Mouse (Mus musculus): ENCODE results near the gene Eif4h. TPM values are rescaled to one million over a fixed set of nuclear protein-coding genes. Genes with fewer than 3 reads are reported as not detected.

The Eif4h gene
- 100 to 1,000 TPM; 179 to 213 TPM for total RNA-seq (2023)

GRCm38 (mm10) chr5:134639269-134639682, at the start of gene Eif4h:
Gene Eif4h (minus strand): TSS chr5:134639490.

DNA sequence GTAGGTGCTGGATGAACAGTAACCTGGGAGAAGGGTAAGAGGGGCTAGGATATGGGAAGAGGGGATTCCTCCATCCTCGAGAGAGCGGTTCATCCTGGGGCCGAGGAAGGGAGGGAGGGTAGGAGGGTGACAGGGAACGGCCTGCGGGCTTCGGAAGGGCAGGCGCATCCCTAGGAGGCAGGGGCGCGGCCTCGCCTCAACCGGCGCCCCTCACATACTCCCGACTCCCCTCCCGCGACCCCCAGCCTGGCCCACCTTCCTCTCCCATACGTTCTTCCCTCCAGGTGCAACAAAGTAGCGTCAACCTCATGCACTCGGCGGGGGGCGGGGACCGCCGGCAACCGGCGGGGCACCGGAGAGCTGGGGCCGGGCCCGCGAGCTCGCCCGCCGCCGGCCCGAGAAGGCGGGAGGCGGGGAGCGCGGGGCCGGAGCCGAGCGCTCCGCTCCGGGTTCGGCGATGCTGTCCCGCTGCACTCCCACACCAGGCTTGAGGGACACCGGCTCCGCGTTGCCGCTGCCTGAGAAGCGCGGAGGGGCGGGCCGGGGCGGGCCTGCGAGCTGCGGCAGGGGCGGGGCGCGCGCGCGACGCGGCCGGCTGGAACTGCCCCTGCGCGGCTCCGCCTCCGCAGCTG, 48.9 kb upstream of the Eif4h start, which contains the start of gene Limk1:
Limk1 (minus strand) TSS at position 513 of the 632 bp plus-strand sequence.

DNA sequence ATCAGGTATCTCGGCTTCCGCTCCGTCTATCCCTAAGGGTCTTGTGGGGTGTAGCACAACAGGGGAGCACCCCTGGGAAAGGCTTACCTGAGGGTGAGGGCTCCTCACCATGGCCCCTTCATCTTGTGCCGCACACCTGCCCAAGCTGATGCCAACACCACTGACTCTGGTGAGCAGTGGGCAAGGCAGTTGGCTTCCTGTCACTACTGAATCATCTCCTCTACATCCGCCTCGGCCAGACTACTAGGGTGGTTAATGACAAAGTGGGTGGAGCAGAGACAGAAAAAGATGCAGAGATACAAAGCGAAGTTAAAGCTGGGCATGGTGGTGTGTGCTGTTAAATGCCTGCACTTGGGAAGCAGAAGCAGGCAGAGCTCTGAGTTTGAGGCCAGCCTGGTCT, 24.5 kb downstream of the Eif4h start, which contains the start of gene Lat2:
Lat2 (minus strand) TSS at position 224 of the 400 bp plus-strand sequence.

DNA sequence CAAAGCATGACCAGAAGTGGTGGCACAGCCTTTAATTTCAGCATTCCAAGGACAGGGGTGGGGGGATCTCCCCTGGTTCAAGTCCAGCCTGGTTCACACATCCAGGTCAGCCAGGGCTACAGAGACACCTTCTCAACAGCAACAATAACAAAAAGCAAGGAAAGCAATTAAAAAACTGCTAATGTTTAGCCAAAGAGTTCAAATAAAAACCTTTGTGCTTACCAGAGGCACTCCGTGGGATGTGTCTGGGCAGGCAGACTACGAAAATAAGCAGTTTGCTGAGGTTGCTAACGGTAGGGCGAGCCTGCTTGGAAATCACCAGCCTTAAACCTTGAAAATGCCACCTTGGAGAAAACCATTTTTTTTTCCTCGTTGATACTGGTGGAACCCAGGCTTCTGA, 58.1 kb downstream of the Eif4h start, which contains the start of gene Rfc2:
Rfc2 (plus strand) TSS at position 221 of the 400 bp plus-strand sequence.

Other genes with a start within 250 kb of the Eif4h start
- 10 to 100 TPM in 1 of 2 experiments, 1 to 10 TPM in 1; 8.8 to 14.1 TPM for gene Gtf2ird1, start 182.8 kb downstream of the Eif4h start, total RNA-seq (2023)
- 1 to 10 TPM; 8.3 to 8.8 TPM for gene Clip2, start 87.1 kb downstream of the Eif4h start, total RNA-seq (2023)
- gene Syna, start 79.3 kb downstream of the Eif4h start, total RNA-seq (2023) = not detected
- 100 to 1,000 TPM in 1 of 2 experiments, 10 to 100 TPM in 1; 89.2 to 101 TPM for gene Rfc2, start 58.1 kb downstream of the Eif4h start, total RNA-seq (2023)
- 10 to 100 TPM; 40.3 to 42.8 TPM for gene Lat2, start 24.5 kb downstream of the Eif4h start, total RNA-seq (2023)
- 10 to 100 TPM in 1 of 2 experiments, 1 to 10 TPM in 1; 7.4 to 11.5 TPM for gene Limk1, start 49.1 kb upstream of the Eif4h start, total RNA-seq (2023)
- not detected for gene Eln, start 107.8 kb upstream of the Eif4h start, total RNA-seq (2023)

Data from neutrophil, adult 59 days (primary cell).